Mouse (Mus musculus): ENCODE measurements around the gene Arhgap15. TPM values are rescaled to one million over a fixed set of nuclear protein-coding genes. Genes with fewer than 3 reads are reported as not detected.

The Arhgap15 gene
- polyA plus RNA-seq, 1 experiment from 2014 or later: 0.88 TPM

- no peak for ATAC-seq (ENCODE audit: insufficient number of reproducible peaks, insufficient read depth, low FRiP score, low read depth)
- WGBS: 75% methylated on average over 11 of the region's 11 CpGs
Measured at GRCm38 (mm10) chr2:44310095-44310748, 561.6 kb downstream of the Arhgap15 start.

GRCm38 (mm10) chr2:44311216-44311615 lies 562.6 kb downstream of the Arhgap15 start:
- H3K27me3 ChIP-seq (ENCODE audit: control insufficient read depth, insufficient read depth, low read length): no peaks in the 10 kb centered on the region
- no peaks in the 10 kb centered on the region for H3K36me3 ChIP-seq (ENCODE audit: control insufficient read depth, insufficient read depth, low read length)
- no peak overlapping the region for H3K4me3 ChIP-seq (ENCODE audit: low read depth, low read length)
- no peak for ATAC-seq (ENCODE audit: insufficient number of reproducible peaks, insufficient read depth, low FRiP score, low read depth)
- H3K9ac ChIP-seq (replicated peaks; ENCODE audit: low read depth, low read length): no peak overlapping the region
- 0 out of 2 replicates have a peak, but pooled peaks cover 3% of the 10 kb centered on the region for H3K4me1 ChIP-seq (ENCODE audit: control insufficient read depth, insufficient read depth, low read length)
- H3K27ac ChIP-seq (ENCODE audit: low read length): no peak overlapping the region
- no peak overlapping the region for H3K4me2 ChIP-seq (replicated peaks; ENCODE audit: low read depth, low read length)
- 23% methylated on average over 10 of the region's 10 CpGs for WGBS
- H3K9me3 ChIP-seq (ENCODE audit: control insufficient read depth, low read depth, low read length): no peaks in the 10 kb centered on the region

More at GRCm38 (mm10) chr2:44310095-44310748, 561.6 kb downstream of the Arhgap15 start:
- Histone ChIP-seq H3K4me1 (ENCODE audit: control insufficient read depth, insufficient read depth, low read length) (0 out of 2 replicates have a peak, but pooled peaks cover 3% of the 10 kb centered on the region), H3K27me3 (ENCODE audit: control insufficient read depth, insufficient read depth, low read length) (no peaks in the 10 kb centered on the region), H3K9ac (replicated peaks; ENCODE audit: low read depth, low read length) (no peak overlapping the region), H3K27ac (ENCODE audit: low read length) (no peak overlapping the region), H3K4me2 (replicated peaks; ENCODE audit: low read depth, low read length) (no peak overlapping the region), H3K36me3 (ENCODE audit: control insufficient read depth, insufficient read depth, low read length) (no peaks in the 10 kb centered on the region), H3K9me3 (ENCODE audit: control insufficient read depth, low read depth, low read length) (no peaks in the 10 kb centered on the region), H3K4me3 (ENCODE audit: low read depth, low read length) (no peak overlapping the region)

- H3K9me3 ChIP-seq (ENCODE audit: control insufficient read depth, low read depth, low read length): no peaks in the 10 kb centered on the region
- no peaks in the 10 kb centered on the region for H3K36me3 ChIP-seq (ENCODE audit: control insufficient read depth, insufficient read depth, low read length)
- no peak for ATAC-seq (ENCODE audit: insufficient number of reproducible peaks, insufficient read depth, low FRiP score, low read depth)
- no peak overlapping the region for H3K4me3 ChIP-seq (ENCODE audit: low read depth, low read length)
- WGBS: 62% methylated on average over 3 of the region's 3 CpGs
- H3K27me3 ChIP-seq (ENCODE audit: control insufficient read depth, insufficient read depth, low read length): no peaks in the 10 kb centered on the region
- H3K4me1 ChIP-seq (ENCODE audit: control insufficient read depth, insufficient read depth, low read length): 0 out of 2 replicates have a peak, but pooled peaks cover 3% of the 10 kb centered on the region
- H3K4me2 ChIP-seq (replicated peaks; ENCODE audit: low read depth, low read length): no peak overlapping the region
- no peak overlapping the region for H3K9ac ChIP-seq (replicated peaks; ENCODE audit: low read depth, low read length)
- H3K27ac ChIP-seq (ENCODE audit: low read length): no peak overlapping the region
Measured at GRCm38 (mm10) chr2:44313573-44313972, 564.9 kb downstream of the Arhgap15 start.

GRCm38 (mm10) chr2:44318436-44318835 lies 569.8 kb downstream of the Arhgap15 start:
- H3K4me3 ChIP-seq (ENCODE audit: low read depth, low read length): no peak overlapping the region
- H3K4me1 ChIP-seq (ENCODE audit: control insufficient read depth, insufficient read depth, low read length): no peaks in the 10 kb centered on the region
- H3K27me3 ChIP-seq (ENCODE audit: control insufficient read depth, insufficient read depth, low read length): no peaks in the 10 kb centered on the region
- H3K36me3 ChIP-seq (ENCODE audit: control insufficient read depth, insufficient read depth, low read length): no peaks in the 10 kb centered on the region
- no peaks in the 10 kb centered on the region for H3K9me3 ChIP-seq (ENCODE audit: control insufficient read depth, low read depth, low read length)
- no peak for ATAC-seq (ENCODE audit: insufficient number of reproducible peaks, insufficient read depth, low FRiP score, low read depth)
- WGBS: 66% methylated on average over 6 of the region's 6 CpGs
- H3K9ac ChIP-seq (replicated peaks; ENCODE audit: low read depth, low read length): no peak overlapping the region
- no peak overlapping the region for H3K4me2 ChIP-seq (replicated peaks; ENCODE audit: low read depth, low read length)
- no peak overlapping the region for H3K27ac ChIP-seq (ENCODE audit: low read length)

- Histone ChIP-seq H3K36me3 (ENCODE audit: control insufficient read depth, insufficient read depth, low read length) (no peaks in the 10 kb centered on the region), H3K9ac (replicated peaks; ENCODE audit: low read depth, low read length) (no peak overlapping the region), H3K4me2 (replicated peaks; ENCODE audit: low read depth, low read length) (no peak overlapping the region), H3K27me3 (ENCODE audit: control insufficient read depth, insufficient read depth, low read length) (no peaks in the 10 kb centered on the region), H3K9me3 (ENCODE audit: control insufficient read depth, low read depth, low read length) (no peaks in the 10 kb centered on the region), H3K27ac (ENCODE audit: low read length) (no peak overlapping the region), H3K4me1 (ENCODE audit: control insufficient read depth, insufficient read depth, low read length) (no peaks in the 10 kb centered on the region), H3K4me3 (ENCODE audit: low read depth, low read length) (no peak overlapping the region)
- WGBS: 89% methylated on average over 4 of the region's 4 CpGs
- no peak for ATAC-seq (ENCODE audit: insufficient number of reproducible peaks, insufficient read depth, low FRiP score, low read depth)
Measured at GRCm38 (mm10) chr2:44319479-44319878, 570.9 kb downstream of the Arhgap15 start.

GRCm38 (mm10) chr2:44323813-44324212 lies 575.2 kb downstream of the Arhgap15 start:
- H3K4me2 ChIP-seq (replicated peaks; ENCODE audit: low read depth, low read length): no peak overlapping the region
- no peaks in the 10 kb centered on the region for H3K4me1 ChIP-seq (ENCODE audit: control insufficient read depth, insufficient read depth, low read length)
- ATAC-seq (ENCODE audit: insufficient number of reproducible peaks, insufficient read depth, low FRiP score, low read depth): no peak
- H3K27me3 ChIP-seq (ENCODE audit: control insufficient read depth, insufficient read depth, low read length): no peaks in the 10 kb centered on the region
- H3K4me3 ChIP-seq (ENCODE audit: low read depth, low read length): no peak overlapping the region
- H3K27ac ChIP-seq (ENCODE audit: low read length): no peak overlapping the region
- no peak overlapping the region for H3K9ac ChIP-seq (replicated peaks; ENCODE audit: low read depth, low read length)
- no peaks in the 10 kb centered on the region for H3K9me3 ChIP-seq (ENCODE audit: control insufficient read depth, low read depth, low read length)
- WGBS: 96% methylated on average over 4 of the region's 4 CpGs
- no peaks in the 10 kb centered on the region for H3K36me3 ChIP-seq (ENCODE audit: control insufficient read depth, insufficient read depth, low read length)

- Histone ChIP-seq H3K9ac (replicated peaks; ENCODE audit: low read depth, low read length) (no peak overlapping the region), H3K4me1 (ENCODE audit: control insufficient read depth, insufficient read depth, low read length) (no peaks in the 10 kb centered on the region), H3K9me3 (ENCODE audit: control insufficient read depth, low read depth, low read length) (no peaks in the 10 kb centered on the region), H3K27ac (ENCODE audit: low read length) (no peak overlapping the region), H3K4me2 (replicated peaks; ENCODE audit: low read depth, low read length) (no peak overlapping the region), H3K4me3 (ENCODE audit: low read depth, low read length) (no peak overlapping the region), H3K27me3 (ENCODE audit: control insufficient read depth, insufficient read depth, low read length) (no peaks in the 10 kb centered on the region), H3K36me3 (ENCODE audit: control insufficient read depth, insufficient read depth, low read length) (no peaks in the 10 kb centered on the region)
- no peak for ATAC-seq (ENCODE audit: insufficient number of reproducible peaks, insufficient read depth, low FRiP score, low read depth)
- 81% methylated on average over 4 of the region's 4 CpGs for WGBS
Measured at GRCm38 (mm10) chr2:44333295-44333694, 584.7 kb downstream of the Arhgap15 start.

- Histone ChIP-seq H3K36me3 (ENCODE audit: control insufficient read depth, insufficient read depth, low read length) (no peaks in the 10 kb centered on the region), H3K27me3 (ENCODE audit: control insufficient read depth, insufficient read depth, low read length) (no peaks in the 10 kb centered on the region), H3K9me3 (ENCODE audit: control insufficient read depth, low read depth, low read length) (no peaks in the 10 kb centered on the region), H3K4me3 (ENCODE audit: low read depth, low read length) (no peak overlapping the region), H3K4me1 (ENCODE audit: control insufficient read depth, insufficient read depth, low read length) (no peaks in the 10 kb centered on the region), H3K27ac (ENCODE audit: low read length) (no peak overlapping the region), H3K9ac (replicated peaks; ENCODE audit: low read depth, low read length) (no peak overlapping the region), H3K4me2 (replicated peaks; ENCODE audit: low read depth, low read length) (no peak overlapping the region)
- WGBS: 67% methylated on average over 3 of the region's 3 CpGs
- no peak for ATAC-seq (ENCODE audit: insufficient number of reproducible peaks, insufficient read depth, low FRiP score, low read depth)
Measured at GRCm38 (mm10) chr2:44334006-44334405, 585.4 kb downstream of the Arhgap15 start.

GRCm38 (mm10) chr2:44334517-44334916 lies 585.9 kb downstream of the Arhgap15 start:
- 44% methylated on average over 2 of the region's 2 CpGs for WGBS
- Histone ChIP-seq H3K27ac (ENCODE audit: low read length) (no peak overlapping the region), H3K4me1 (ENCODE audit: control insufficient read depth, insufficient read depth, low read length) (no peaks in the 10 kb centered on the region), H3K4me2 (replicated peaks; ENCODE audit: low read depth, low read length) (no peak overlapping the region), H3K4me3 (ENCODE audit: low read depth, low read length) (no peak overlapping the region), H3K36me3 (ENCODE audit: control insufficient read depth, insufficient read depth, low read length) (no peaks in the 10 kb centered on the region), H3K27me3 (ENCODE audit: control insufficient read depth, insufficient read depth, low read length) (no peaks in the 10 kb centered on the region), H3K9ac (replicated peaks; ENCODE audit: low read depth, low read length) (no peak overlapping the region), H3K9me3 (ENCODE audit: control insufficient read depth, low read depth, low read length) (no peaks in the 10 kb centered on the region)
- ATAC-seq (ENCODE audit: insufficient number of reproducible peaks, insufficient read depth, low FRiP score, low read depth): no peak
